Mouse (Mus musculus) spleen, adult 2 months (tissue): ENCODE results near the gene Plekhg1. TPM values are rescaled to one million over a fixed set of nuclear protein-coding genes. Genes with fewer than 3 reads are reported as not detected.

ENCODE experiments used
- DNase-seq, 2 experiments: peaks; one replicate each; pipeline versions ENCODE4 v3.0.0 to v3.0.0-alpha.2; 2012 to 2021; ENCODE audit warnings: low spot score in 2 of 2, low read depth in 1 of 2
- H3K27ac ChIP-seq: fragments of 200-500 bp; 2 replicates; pipeline ENCODE4 v1.5.1; 2012; ENCODE audit warnings: low read length, inconsistent platforms; ENCODE audit not compliant: insufficient read depth
- H3K27me3 ChIP-seq: fragments of 200-500 bp; 2 replicates; pipeline ENCODE4 v1.6.1; 2012; ENCODE audit warnings: mild to moderate bottlenecking, moderate library complexity, low read length, inconsistent platforms; ENCODE audit not compliant: control insufficient read depth, insufficient read depth
- H3K36me3 ChIP-seq: fragments of 200-500 bp; 2 replicates; pipeline ENCODE4 v1.6.1; 2012; ENCODE audit warnings: mild to moderate bottlenecking, low read length, inconsistent platforms; ENCODE audit not compliant: control insufficient read depth, insufficient read depth
- H3K4me1 ChIP-seq: fragments of 200-500 bp; 2 replicates; pipeline ENCODE4 v1.6.1; 2011; ENCODE audit warnings: inconsistent platforms; ENCODE audit not compliant: control insufficient read depth, insufficient read depth, insufficient read length
- H3K4me3 ChIP-seq: fragments of 200-500 bp; 2 replicates; pipeline ENCODE4 v1.5.1; 2011; ENCODE audit warnings: mild to moderate bottlenecking, inconsistent platforms; ENCODE audit not compliant: insufficient read depth, insufficient read length; ENCODE audit errors: extremely low read depth
- CTCF ChIP-seq: fragments of 200-500 bp; IDR thresholded peaks from 2 replicates; pipeline ENCODE4 v1.5.1; 2011; ENCODE audit warnings: mild to moderate bottlenecking, inconsistent platforms; ENCODE audit not compliant: insufficient read depth, insufficient read length, insufficient replicate concordance; ENCODE audit errors: extremely low read depth
- POLR2A ChIP-seq: fragments of 200-500 bp; IDR thresholded peaks from 2 replicates; pipeline ENCODE4 v1.6.1; 2011; ENCODE audit warnings: low read depth, low read length, inconsistent platforms
- WGBS: fragments of 180-500 bp; shearing (Covaris S2); methylation state at CpG from one replicate; pipeline ENCODE4 v1.1.7; 2018; 5-methylcytosine and 5-hydroxymethylcytosine counted together
- polyA plus RNA-seq: library from polyadenylated mRNA; depleted of rRNA; stranded (reverse); fragments of >200 nt; gene quantifications from 2 replicates; pipeline ENCODE4 v1.2.3, GENCODE M21; 2012

The Plekhg1 gene
- polyA plus RNA-seq, 1 experiment, result 2.0 TPM

- H3K27me3 ChIP-seq, result no peaks in the 10 kb centered on the region
- H3K27ac ChIP-seq, result no peak overlapping the region
- H3K4me3 ChIP-seq, result no peak overlapping the region
- no peaks in the 10 kb centered on the region for H3K36me3 ChIP-seq
- no peak for TF ChIP-seq CTCF
- TF ChIP-seq POLR2A, result no peak
- no peak for DNase-seq
- H3K4me1 ChIP-seq, result no peaks in the 10 kb centered on the region
- WGBS, result 89% methylated on average over 11 of the region's 11 CpGs
These were observed 199.9 kb downstream of the Plekhg1 start for GRCm38 (mm10) chr10:3939895-3940595.

DNA sequence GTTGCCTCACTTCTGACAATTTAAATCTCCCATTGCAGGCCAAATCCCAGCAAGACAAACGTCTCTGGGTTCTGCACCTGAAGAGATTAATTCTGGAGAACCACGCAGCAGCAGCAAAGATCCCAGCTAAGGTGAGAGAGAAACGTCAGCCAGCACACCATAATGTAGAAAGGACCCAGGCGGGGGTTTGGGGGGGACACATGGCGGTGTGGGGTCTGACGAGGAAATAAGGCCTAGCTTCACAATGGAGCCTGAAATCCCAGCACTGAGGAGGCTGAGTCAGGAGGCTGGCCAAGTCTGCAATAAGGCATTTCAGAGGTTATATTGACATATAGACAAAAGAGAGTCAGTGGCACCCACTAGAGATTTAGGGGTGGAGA, 200.4 kb downstream of the Plekhg1 start:
- Histone ChIP-seq H3K4me1 (no peaks in the 10 kb centered on the region), H3K36me3 (no peaks in the 10 kb centered on the region), H3K27me3 (no peaks in the 10 kb centered on the region), H3K4me3 (no peak overlapping the region), H3K27ac (no peak overlapping the region)
- 91% methylated on average over 6 of the region's 6 CpGs for WGBS
- TF ChIP-seq CTCF (no peak), POLR2A (no peak)
- DNase-seq, result no peak

DNA sequence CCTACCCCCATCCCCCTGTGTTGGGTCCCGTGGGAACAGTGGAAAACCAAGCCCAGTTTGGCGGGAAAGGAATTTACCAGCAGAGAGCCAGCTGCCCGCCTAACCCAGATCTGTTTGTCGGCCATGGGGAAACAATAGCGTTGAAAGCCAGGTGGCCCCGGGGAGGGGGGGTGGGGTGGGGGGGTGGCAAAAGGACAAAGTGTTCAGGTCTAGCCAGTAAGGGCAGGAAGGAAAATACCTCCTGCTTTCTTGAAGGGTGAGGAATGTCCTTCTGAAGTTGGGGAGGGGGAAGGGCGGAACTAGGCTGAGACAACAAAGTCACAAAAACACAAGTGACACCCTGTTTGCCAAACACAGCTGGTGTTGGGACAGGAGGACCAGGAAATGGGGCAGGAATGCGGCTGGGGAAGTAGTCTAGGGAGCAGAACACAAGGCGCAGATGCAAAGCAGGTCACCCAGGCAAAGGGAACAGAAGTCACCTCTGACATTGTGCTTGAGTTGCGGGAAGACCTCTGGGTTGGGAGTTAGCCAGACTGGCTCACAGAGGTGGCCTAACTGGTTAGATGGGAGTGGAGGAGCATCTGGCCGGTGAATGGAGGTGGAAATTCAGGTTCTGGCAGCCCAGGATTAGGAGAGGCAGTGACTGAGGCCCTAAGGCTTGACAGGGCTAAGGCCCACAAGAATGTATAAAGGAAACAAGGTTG, 201.0 kb downstream of the Plekhg1 start:
- no peak overlapping the region for H3K27ac ChIP-seq
- H3K4me3 ChIP-seq, result no peak overlapping the region
- no peaks in the 10 kb centered on the region for H3K27me3 ChIP-seq
- no peak for TF ChIP-seq POLR2A
- no peak for TF ChIP-seq CTCF
- no peaks in the 10 kb centered on the region for H3K36me3 ChIP-seq
- no peaks in the 10 kb centered on the region for H3K4me1 ChIP-seq
- WGBS, result 83% methylated on average over 11 of the region's 11 CpGs
- DNase-seq, result no peak

- no peak for TF ChIP-seq POLR2A
- DNase-seq, result no peak
- no peak overlapping the region for H3K4me3 ChIP-seq
- no peaks in the 10 kb centered on the region for H3K4me1 ChIP-seq
- H3K36me3 ChIP-seq, result no peaks in the 10 kb centered on the region
- H3K27ac ChIP-seq, result no peak overlapping the region
- WGBS, result 78% methylated on average over 6 of the region's 6 CpGs
- H3K27me3 ChIP-seq, result no peaks in the 10 kb centered on the region
These were observed 202.1 kb downstream of the Plekhg1 start for GRCm38 (mm10) chr10:3942289-3942688.

DNA sequence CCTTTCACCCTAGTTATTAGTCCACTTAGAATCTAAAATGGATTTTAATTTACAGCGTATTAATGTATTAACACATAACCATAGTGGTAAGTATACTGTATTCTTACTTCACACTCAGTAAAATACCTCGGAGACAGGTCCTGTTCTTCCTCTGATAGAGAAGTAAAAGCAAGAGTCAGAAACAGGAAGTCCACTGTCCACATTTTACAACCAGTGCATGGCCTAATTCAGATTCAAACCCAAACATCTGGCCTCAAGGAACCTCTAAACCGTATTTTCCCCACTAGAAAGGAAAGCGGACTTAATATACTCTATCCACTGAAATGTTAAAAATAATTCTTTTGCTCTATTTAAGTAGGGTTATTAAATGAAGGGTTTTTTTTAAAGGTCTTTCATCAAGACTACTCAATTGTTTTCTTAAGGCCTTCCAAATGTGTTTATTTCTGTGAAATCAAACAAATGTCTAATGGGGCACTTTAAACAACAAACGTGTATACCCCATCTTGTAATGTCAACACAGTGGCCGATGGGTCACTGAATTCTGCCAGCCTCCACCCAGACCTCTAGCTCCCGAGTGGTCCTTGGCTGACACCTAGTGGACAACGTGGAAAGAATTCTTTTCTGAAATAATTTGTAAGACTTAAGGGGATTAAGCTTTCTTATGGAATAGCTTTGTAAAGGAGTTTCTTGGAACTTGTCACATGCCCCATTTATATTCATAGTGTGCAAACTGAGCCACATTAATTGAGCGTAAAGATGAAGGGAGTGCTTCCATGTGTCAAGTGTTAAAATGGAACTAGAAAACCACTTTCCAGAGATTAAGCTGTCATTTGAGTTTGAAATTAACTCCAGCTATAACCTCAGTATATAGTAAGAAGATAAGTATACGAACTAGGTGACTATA, 203.6 kb downstream of the Plekhg1 start:
- no peak for TF ChIP-seq POLR2A
- TF ChIP-seq CTCF, result peak; percentile 61; the same call in 1 of the 2 replicates
- H3K36me3 ChIP-seq, result no peaks in the 10 kb centered on the region
- peak; percentile 15 to 57 for DNase-seq
- no peak overlapping the region for H3K4me3 ChIP-seq
- no peak overlapping the region for H3K27ac ChIP-seq
- no peaks in the 10 kb centered on the region for H3K4me1 ChIP-seq
- 21% methylated on average over 10 of the region's 10 CpGs for WGBS
- no peaks in the 10 kb centered on the region for H3K27me3 ChIP-seq

DNA sequence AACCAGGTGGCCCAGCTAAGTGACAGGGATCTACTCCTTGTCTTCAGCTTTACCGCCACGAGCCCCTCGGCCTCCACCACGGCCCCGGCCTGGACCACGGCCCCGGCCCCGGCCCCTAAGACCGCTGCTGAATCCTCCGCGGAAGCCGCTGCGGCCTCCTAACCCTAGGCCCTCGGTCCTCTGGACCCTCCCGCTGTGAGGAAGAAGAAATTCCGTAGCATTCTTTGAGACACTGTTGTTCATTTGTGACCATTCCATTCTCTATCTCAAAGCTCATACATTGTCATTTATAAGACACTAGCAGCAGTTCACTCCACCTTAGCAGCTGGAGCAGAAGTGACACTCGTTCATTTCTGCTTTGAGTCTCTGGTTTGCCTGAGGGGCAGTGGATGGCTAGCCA, 206.7 kb downstream of the Plekhg1 start:
- 94% methylated on average over 17 of the region's 17 CpGs for WGBS
- no peaks in the 10 kb centered on the region for H3K4me1 ChIP-seq
- TF ChIP-seq POLR2A (no peak), CTCF (no peak)
- H3K27me3 ChIP-seq, result no peaks in the 10 kb centered on the region
- H3K27ac ChIP-seq, result no peak overlapping the region
- no peaks in the 10 kb centered on the region for H3K36me3 ChIP-seq
- H3K4me3 ChIP-seq, result no peak overlapping the region
- no peak for DNase-seq
